Mouse (Mus musculus) gastrocnemius, postnatal 10 days (tissue): ENCODE results near the gene Tspan5. TPM values are rescaled to one million over a fixed set of nuclear protein-coding genes. Genes with fewer than 3 reads are reported as not detected.

Source experiments
- DNase-seq: peaks from one replicate; pipeline ENCODE4 v3.0.0; 2021; ENCODE audit warnings: mixed read lengths
- total RNA-seq, 2 experiments: library from RNA; stranded (reverse); gene quantifications; 2 replicates each; pipeline ENCODE4 v1.2.3; 2021

The Tspan5 gene
- total RNA-seq, 2 experiments from 2014 or later = 10.6 to 12.1 TPM

DNA sequence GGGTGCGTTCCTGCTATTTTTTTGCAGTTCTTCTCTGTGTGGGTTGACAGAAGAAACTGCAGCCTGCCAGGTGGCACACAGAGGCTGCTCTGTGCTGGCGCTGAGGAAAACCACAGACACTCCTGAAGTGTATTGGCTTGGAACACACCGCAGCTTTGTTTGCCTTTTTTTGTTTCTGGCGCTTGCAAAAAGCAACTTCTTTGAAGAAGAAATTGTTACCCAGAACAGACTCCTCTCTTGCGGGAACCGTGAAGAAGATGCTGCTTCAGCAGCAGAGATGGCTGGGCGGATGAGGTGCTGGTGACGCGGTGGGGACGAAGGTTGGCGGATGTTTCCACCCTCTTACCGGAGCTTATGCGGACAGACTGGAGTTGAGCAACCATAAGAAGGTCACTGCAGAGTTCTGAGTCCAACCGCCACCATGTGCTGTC is 135.0 kb downstream of the Tspan5 start:
- DNase-seq = no peak

GRCm38 (mm10) chr3:138877741-138878140 is 135.7 kb downstream of the Tspan5 start:
- DNase-seq = no peak

DNA sequence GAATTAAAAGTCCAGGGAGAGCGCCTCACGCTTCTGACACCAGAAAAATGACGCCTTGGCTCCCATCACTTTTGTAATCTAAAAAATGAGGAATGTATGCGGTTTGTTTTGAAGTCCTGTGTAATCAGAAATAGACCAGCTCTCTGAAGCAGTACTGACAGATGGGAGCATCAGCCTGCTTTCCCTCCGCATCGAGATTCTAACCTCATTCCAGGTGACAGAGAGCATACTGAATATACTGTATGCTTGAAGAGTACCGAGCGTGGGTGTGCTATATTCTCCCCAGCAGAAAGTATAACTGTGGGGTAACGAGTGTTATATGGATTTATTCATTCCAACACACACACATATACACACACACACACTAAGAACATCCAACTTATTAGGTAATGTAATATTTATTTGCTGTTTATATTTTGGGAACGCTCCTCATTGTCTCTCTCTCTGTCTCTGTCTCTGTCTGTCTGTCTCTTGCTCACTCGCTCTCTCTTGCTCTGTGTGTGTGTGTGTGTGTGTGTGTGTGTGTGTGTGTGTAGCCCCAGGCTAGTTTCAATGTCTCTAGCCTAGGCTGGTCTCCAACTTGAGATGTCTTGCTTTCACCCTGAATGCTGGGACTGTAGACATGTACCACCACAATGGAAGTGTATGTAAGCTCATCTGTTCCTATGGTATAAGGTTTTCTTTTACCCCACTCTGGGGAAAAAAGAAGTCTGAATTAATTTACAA is 139.2 kb downstream of the Tspan5 start:
- no peak for DNase-seq

DNA sequence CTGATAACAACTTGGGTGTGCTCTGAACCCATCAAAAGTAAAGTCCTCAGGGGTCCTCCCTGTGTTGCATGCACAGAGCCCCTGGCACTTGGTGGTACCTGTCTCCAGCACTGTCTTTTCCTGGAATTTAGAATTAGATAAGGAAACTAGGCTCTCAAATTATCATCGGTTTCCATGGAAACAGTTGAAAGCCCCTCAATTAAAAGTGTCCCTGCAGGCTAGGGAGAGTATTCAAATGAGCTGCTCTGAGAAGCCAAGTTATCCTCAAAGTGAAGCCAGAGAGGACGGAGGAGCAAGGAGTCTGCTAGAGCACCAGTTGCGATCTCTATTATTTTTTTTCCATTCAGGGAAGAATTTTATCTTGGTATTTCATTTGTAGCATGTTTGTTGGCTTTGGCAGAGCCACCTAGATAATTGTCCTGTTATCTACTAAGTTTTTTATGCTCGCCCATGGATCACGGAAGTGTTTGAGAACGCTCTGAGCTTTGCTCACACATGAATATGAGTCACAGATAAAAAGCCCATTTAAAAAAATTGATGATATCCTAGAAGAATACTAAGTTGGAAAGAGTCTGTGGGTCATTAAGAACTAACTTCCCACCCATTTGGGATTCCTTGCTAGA is 139.8 kb downstream of the Tspan5 start:
- DNase-seq = no peak

- DNase-seq = no peak
Observed at GRCm38 (mm10) chr3:138886121-138886520, 144.1 kb downstream of the Tspan5 start.

DNA sequence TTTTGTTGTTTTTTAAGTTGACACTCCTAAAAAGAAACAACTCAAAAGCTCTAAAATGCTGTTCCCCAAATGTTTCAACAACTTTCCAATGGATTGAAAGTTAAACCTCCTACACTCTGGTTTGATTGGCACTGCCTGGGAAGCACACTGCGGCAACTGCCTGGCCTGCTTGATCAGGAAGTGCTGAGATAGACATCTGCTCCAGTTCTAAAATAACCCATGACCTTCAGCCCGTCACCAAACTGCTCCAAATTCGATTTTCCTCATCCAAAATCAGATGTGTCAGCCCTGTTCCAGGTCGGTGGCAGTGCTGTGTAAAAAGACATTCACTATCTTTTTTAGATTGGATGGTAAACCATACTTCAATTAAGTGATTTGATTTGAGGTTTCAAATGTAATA is 147.2 kb downstream of the Tspan5 start:
- DNase-seq = no peak

GRCm38 (mm10) chr3:138889769-138890295 is 147.8 kb downstream of the Tspan5 start:
- DNase-seq = no peak

GRCm38 (mm10) chr3:138893520-138893919 is 151.5 kb downstream of the Tspan5 start:
- no peak for DNase-seq

DNA sequence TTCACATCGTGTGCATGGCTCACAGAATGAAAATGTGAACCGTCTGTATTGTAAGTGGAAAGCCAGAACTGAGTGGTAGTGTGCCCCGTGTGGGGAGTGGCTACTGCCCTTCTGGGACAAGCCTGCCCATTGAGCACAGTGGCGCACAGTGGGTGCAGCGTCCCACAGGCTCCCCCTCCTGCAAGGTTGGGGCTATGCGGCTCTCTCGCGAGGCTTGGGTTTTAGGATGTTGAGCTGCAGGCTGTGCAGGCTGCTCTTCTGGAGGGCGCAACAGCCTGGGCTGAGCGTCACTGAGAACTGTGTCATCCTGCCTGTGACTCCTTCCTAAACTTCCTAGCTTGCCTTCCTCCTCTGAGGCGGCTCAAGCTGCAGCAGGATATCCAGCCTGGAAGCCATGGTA is 155.5 kb downstream of the Tspan5 start:
- no peak for DNase-seq

GRCm38 (mm10) chr3:138898055-138898454 is 156.1 kb downstream of the Tspan5 start:
- DNase-seq = no peak

DNA sequence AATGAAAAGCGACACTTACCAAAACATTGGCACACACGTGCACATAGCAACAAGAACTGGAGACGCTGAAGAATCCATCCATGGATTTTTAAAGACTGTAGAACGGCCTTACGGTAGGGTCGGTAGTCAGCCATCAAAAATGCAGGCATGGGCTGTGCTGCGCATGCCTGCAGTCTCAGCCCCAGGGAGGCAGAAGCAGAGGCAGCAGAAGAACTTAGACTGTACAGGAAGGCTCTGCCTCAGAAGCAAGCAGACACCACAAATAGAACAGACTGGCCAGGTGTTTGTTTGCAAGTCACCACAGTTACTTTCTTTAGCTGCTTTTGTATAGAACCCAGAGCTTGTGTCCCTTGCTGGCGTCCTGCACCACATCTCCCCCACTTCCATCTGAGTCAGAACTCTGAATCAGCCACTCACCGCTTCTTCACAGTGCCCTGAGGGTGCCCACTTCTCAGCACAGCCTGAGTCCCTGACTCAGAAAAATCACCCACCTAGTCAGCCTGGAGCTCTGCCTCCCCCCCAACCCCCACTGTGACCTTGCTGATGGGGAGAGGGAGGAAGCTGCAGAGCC is 158.7 kb downstream of the Tspan5 start:
- no peak for DNase-seq

GRCm38 (mm10) chr3:138905678-138906077 is 163.7 kb downstream of the Tspan5 start:
- peak; percentile 33 for DNase-seq

DNA sequence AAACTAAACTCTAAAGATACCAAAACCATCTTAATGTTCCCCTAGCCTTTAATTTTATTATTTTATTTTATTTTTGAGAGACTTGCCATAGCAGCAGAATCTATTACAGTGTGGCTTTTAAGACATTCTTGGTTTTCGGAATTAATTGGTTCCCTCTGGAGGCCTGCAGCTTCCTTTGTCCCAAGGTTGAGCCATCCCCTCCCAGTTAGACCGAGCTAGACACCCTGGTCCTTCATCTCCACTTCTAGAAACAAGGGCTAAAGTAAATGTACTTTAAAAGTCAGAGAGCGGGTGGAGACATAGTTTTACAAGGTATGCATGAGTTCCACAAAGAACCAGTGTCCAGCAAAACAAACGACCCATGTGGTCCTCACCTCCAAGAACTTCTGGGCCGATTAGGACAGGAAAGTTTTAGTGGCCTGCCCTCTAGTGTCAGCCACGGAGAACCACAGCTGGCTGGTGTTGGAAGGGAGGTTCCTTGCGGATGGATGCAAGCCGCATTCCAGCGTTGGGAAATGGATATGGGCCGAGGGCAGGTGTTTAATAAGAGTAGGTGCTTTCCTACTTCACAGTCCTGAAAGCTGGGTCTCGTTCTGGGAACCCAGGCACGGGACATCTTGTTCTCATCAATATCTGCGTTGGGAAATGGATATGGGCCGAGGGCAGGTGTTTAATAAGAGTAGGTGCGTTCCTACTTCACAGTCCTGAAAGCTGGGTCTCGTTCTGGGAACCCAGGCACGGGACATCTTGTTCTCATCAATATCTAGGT is 164.3 kb downstream of the Tspan5 start:
- DNase-seq = peak; percentile 71

GRCm38 (mm10) chr3:138909313-138909712 is 167.3 kb downstream of the Tspan5 start:
- DNase-seq = no peak

GRCm38 (mm10) chr3:138912504-138912903 is 170.5 kb downstream of the Tspan5 start:
- no peak for DNase-seq

DNA sequence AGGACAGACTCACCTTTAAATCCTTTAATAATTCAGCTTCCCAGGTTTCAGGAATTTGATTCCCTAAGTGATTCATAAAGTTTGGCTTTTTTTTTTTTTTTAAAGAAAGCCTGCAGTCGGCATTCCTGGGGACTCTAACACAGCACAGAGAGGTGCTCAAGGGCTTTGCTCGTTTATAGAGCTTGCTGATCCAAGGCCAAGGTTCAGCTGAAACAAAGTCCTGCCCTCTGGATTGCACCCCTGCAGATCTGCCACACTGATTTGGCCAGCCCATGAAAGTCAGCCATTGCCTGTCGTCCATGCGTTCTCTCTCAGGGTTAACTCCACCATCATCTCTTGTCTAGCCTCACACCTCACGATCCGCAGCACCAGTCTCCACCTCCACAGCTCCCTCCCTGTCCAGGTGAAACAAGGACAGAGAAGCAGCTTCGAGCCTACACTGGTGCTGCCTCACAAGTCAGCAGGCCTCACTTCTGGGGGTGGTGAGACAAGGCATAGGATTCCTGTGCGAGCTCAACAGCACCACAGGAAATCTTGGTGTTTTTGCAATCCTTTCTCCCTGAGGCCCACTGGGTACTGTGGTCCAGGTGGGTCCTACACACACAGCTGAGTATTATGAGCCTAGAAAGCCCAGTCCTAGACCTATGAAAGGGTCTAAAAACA is 172.8 kb downstream of the Tspan5 start:
- no peak for DNase-seq

GRCm38 (mm10) chr3:138916591-138916990 is 174.6 kb downstream of the Tspan5 start:
- DNase-seq = no peak

GRCm38 (mm10) chr3:138917016-138917415 is 175.0 kb downstream of the Tspan5 start:
- DNase-seq = no peak

DNA sequence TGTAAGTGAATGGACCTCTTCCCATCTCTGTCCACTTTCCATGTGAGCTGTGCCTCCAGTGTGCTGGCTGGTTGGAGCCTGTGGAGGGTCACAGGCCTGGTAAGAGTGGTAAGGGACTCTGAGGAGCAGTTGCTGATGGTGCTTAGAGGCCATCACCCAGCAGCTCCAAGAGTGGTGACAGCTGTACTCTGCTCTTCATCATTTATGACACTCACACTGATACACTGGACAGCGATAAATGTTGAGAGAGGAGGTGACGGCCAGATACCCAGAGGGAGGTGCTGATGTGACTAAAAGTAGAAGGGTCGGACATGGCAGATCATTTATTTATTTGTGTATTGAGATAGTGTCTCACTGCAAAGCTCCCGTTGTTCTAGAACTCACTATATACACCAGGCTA is 176.2 kb downstream of the Tspan5 start:
- no peak for DNase-seq

DNA sequence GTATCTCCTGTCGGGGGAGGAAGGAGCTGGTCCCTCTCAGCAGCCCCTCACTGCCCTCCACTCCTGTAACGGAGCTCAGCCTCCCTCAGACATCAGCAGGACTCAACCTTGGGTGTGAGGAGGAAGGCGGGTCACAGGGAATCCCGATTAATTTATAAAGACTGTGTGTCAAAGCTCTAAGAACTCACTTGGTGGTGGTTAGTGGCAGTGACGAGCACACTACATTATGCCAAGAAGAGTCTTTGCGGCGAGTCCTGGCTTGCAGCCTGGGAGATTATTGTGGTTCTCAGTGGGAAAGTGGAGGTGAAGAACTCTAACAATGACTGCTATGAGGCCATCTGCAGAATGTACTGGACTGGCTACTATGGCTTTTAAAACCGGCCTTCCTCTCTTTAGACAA is 184.2 kb downstream of the Tspan5 start:
- no peak for DNase-seq

DNA sequence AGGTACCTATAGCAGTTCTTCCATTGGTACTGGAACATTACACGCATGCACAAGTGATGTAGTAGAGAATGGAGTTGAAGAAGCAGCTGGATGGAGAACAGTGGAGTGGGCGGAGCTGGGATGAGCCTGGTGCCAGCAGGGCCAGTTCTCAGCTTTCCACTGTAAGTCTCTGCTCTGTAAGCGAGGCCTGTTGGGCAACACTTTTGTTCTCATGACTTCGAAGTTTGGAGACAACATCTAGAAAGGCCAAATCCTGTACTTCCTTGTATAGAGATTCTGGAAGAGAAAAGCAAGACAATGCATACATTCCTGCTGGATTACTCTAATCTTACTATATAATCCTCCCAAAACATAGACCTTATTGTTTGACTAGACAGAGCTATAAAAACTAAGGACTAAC is 185.4 kb downstream of the Tspan5 start:
- DNase-seq = no peak

DNA sequence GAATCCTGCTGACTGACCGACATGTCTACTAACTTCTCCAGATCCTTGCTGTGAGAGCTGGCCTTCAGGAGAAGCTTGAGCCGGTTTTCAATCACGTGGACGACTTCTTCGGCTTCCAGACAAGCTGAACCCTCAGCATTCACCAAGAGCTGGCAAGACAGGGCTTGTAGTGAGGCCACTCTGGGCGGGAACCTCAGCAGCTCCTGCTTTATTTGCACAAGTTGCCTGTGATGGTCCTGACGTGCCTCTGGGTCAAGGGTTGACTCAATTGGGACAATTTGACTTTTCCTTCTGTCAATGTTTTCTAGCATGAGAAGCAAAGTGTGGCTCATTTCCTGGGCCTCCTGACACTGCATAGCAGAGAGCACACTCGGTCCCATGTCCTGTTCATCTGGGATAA is 194.8 kb downstream of the Tspan5 start:
- no peak for DNase-seq
